Mouse (Mus musculus) left cerebral cortex, adult 2 months (tissue): ENCODE results near the gene Atg4a. TPM values are rescaled to one million over a fixed set of nuclear protein-coding genes. Genes with fewer than 3 reads are reported as not detected.
A peak's percentile ranks its signal among the peaks of the same experiment; 100 is the strongest.

ENCODE experiments used
- DNase-seq, 2 experiments: peaks; one replicate each; pipeline ENCODE4 v3.0.0; 2021 to 2022; ENCODE audit warnings: low spot score in 2 of 2, mixed read lengths in 1 of 2; ENCODE audit errors: extremely low spot score in 1 of 2
- H3K27ac ChIP-seq: fragments of 200-600 bp; 2 replicates; pipeline ENCODE4 v1.8.1; 2022
- H3K4me3 ChIP-seq: fragments of 200-600 bp; 2 replicates; pipeline ENCODE4 v1.8.1; 2022
- CTCF ChIP-seq: fragments of 200-600 bp; IDR thresholded peaks from 2 replicates; pipeline ENCODE4 v1.8.1; 2022; ENCODE audit warnings: antibody characterized with exemption, mild to moderate bottlenecking, moderate library complexity
- intact Hi-C: fragments of 180-260 bp; cut with DNase I; formaldehyde crosslinking; loops from one replicate; pipeline ENCODE4 v1.15.1; 2025
- long read RNA-seq, 2 experiments: library from polyadenylated mRNA; stranded (forward); transcript quantifications; one replicate each; pipeline ENCODE4 v2.0.0; 2021; ENCODE audit warnings: borderline mapping rate in 2 of 2
- total RNA-seq, 2 experiments: library from RNA; stranded (reverse); gene quantifications; 2 replicates each; pipeline ENCODE4 v1.2.3; 2021

Gene Atg4a
- 1 to 10 TPM; 7.9 to 8.7 TPM for total RNA-seq
- long read RNA-seq, experiment 1, transcript Atg4a-201 (13 exons, 2,202 nt): major isoform, 5 of 10 reads
- long read RNA-seq, experiment 1, partial matches to known transcripts: 0 of 10 reads
- long read RNA-seq, experiment 1, other reads (novel, unspliced or antisense): 5 of 10 reads
- long read RNA-seq, experiment 2, partial matches to known transcripts: 0 of 6 reads
- long read RNA-seq, experiment 2, other reads (novel, unspliced or antisense): 6 of 6 reads

- Histone ChIP-seq H3K27ac (peak within 1 kb of the TSS; percentile 47; the same call in 1 of the 2 replicates), H3K4me3 (peak within 1 kb of the TSS; percentile 53)
- intact Hi-C loops: no loop called here
- DNase-seq: peak; percentile 75 to 86
- TF ChIP-seq CTCF: no peak
Measured at GRCm38 (mm10) chrX:140956272-140956940, at the start of gene Atg4a, which contains the start of gene Psmd10. Gene Atg4a (plus strand): TSS chrX:140956907. Gene Psmd10 (minus strand): TSS chrX:140956728.

GRCm38 (mm10) chrX:140907360-140907759 is 49.3 kb upstream of the Atg4a start, which contains the start of gene Vsig1:
Gene Vsig1 (plus strand): TSS chrX:140907608.
- no peak for TF ChIP-seq CTCF
- Histone ChIP-seq H3K27ac (no peak within 1 kb of the TSS), H3K4me3 (no peak within 1 kb of the TSS)
- intact Hi-C loops: no loop called here
- DNase-seq: no peak

GRCm38 (mm10) chrX:140921321-140921720 is 35.4 kb upstream of the Atg4a start:
- no peak for DNase-seq
- intact Hi-C loops: no loop called here
- Histone ChIP-seq H3K4me3 (no peak overlapping the region), H3K27ac (no peak overlapping the region)
- no peak for TF ChIP-seq CTCF

GRCm38 (mm10) chrX:140932066-140932465 is 24.6 kb upstream of the Atg4a start:
- Histone ChIP-seq H3K27ac (no peak overlapping the region), H3K4me3 (no peak overlapping the region)
- DNase-seq: no peak
- peak; percentile 58 for TF ChIP-seq CTCF
- intact Hi-C loops: loop anchor here (5.0 kb wide), 1 partner anchor 440 kb away; no protein-coding TSS in a partner anchor

GRCm38 (mm10) chrX:140933263-140933662 is 23.4 kb upstream of the Atg4a start:
- Histone ChIP-seq H3K4me3 (no peak overlapping the region), H3K27ac (no peak overlapping the region)
- DNase-seq: no peak
- TF ChIP-seq CTCF: no peak
- intact Hi-C loops: loop anchor here (5.0 kb wide), 1 partner anchor 441 kb away; no protein-coding TSS in a partner anchor

- Histone ChIP-seq H3K27ac (no peak overlapping the region), H3K4me3 (no peak overlapping the region)
- no peak for TF ChIP-seq CTCF
- DNase-seq: no peak
- intact Hi-C loops: no loop called here
Measured at GRCm38 (mm10) chrX:140936271-140936670, 20.4 kb upstream of the Atg4a start.

GRCm38 (mm10) chrX:140953618-140954017 is 3.1 kb upstream of the Atg4a start:
- TF ChIP-seq CTCF: no peak
- intact Hi-C loops: no loop called here
- no peak overlapping the region for H3K27ac ChIP-seq
- H3K4me3 ChIP-seq: no peak overlapping the region
- no peak for DNase-seq

- no peak; the same call in 1 of the 2 replicates for TF ChIP-seq CTCF
- DNase-seq: no peak
- intact Hi-C loops: no loop called here
- peak overlapping the region; percentile 46 for H3K4me3 ChIP-seq
- H3K27ac ChIP-seq: peak overlapping the region; percentile 47; the same call in 1 of the 2 replicates
Measured at GRCm38 (mm10) chrX:140956959-140957358, 252 bp downstream of the Atg4a start.

GRCm38 (mm10) chrX:140978943-140979342 is 22.2 kb downstream of the Atg4a start:
- H3K27ac ChIP-seq: no peak overlapping the region
- intact Hi-C loops: no loop called here

GRCm38 (mm10) chrX:140979546-140979945 is 22.8 kb downstream of the Atg4a start:
- intact Hi-C loops: no loop called here
- DNase-seq: peak in 1 of 2 experiments; percentile 13

More at GRCm38 (mm10) chrX:140978943-140979342, 22.2 kb downstream of the Atg4a start:
- TF ChIP-seq CTCF: no peak
- no peak for DNase-seq
- no peak overlapping the region for H3K4me3 ChIP-seq

GRCm38 (mm10) chrX:140980163-140980562 is 23.5 kb downstream of the Atg4a start:
- intact Hi-C loops: no loop called here
- Histone ChIP-seq H3K4me3 (no peak overlapping the region), H3K27ac (no peak overlapping the region)
- TF ChIP-seq CTCF: no peak
- no peak for DNase-seq

More at GRCm38 (mm10) chrX:140979546-140979945, 22.8 kb downstream of the Atg4a start:
- no peak for TF ChIP-seq CTCF
- Histone ChIP-seq H3K27ac (no peak overlapping the region), H3K4me3 (no peak overlapping the region)

GRCm38 (mm10) chrX:140983206-140983960 is 26.7 kb downstream of the Atg4a start:
- intact Hi-C loops: no loop called here
- no peak overlapping the region for H3K4me3 ChIP-seq
- DNase-seq: no peak
- no peak overlapping the region for H3K27ac ChIP-seq
- TF ChIP-seq CTCF: no peak
